Mouse (Mus musculus) layer of hippocampus, adult 11-12 months (tissue): Measurements from ENCODE around the gene Gm15107.
"Not testable (repeated sequence)": the region's sequence is repeated elsewhere in the genome, so short reads cannot be mapped to it uniquely, and the experiment has no call there.

ENCODE experiments used
- DNase-seq: peaks from one replicate; pipeline ENCODE4 v3.0.0; 2022; ENCODE audit warnings: low spot score

Gene Gm15107

GRCm38 (mm10) chrX:148180424-148180823 lies at the start of gene Gm15107:
TSS of gene Gm15107 (plus strand) at chrX:148180724.
- DNase-seq: not testable (repeated sequence)
